Mouse (Mus musculus) hindbrain, embryonic 11.5 days (tissue): ENCODE measurements around the gene Mmp19. TPM values are rescaled to one million over a fixed set of nuclear protein-coding genes. Genes with fewer than 3 reads are reported as not detected.
"Not testable (repeated sequence)": the region's sequence is repeated elsewhere in the genome, so short reads cannot be mapped to it uniquely, and the experiment has no call there.

ENCODE experiments used
- ATAC-seq: fragments of 200-750 bp; cut with Nextera tagmentation; 2 replicates; pipeline ENCODE4 v1.8.0; 2017; ENCODE audit warnings: mild to moderate bottlenecking, moderate TSS enrichment, moderate library complexity; ENCODE audit not compliant: low FRiP score
- DNase-seq: peaks from one replicate; pipeline ENCODE4 v3.0.0-alpha.2; 2015; ENCODE audit warnings: low spot score
- H3K27ac ChIP-seq: fragments of 300-500 bp; sonication (generic); 2 replicates; pipeline ENCODE4 v1.5.1; 2014; ENCODE audit warnings: mild to moderate bottlenecking, low read depth, low read length
- H3K27me3 ChIP-seq: fragments of 300-500 bp; sonication (generic); 2 replicates; pipeline ENCODE4 v1.6.1; 2014; ENCODE audit warnings: mild to moderate bottlenecking, low read length, moderate library complexity, mixed read lengths; ENCODE audit not compliant: control insufficient read depth, insufficient read depth
- H3K36me3 ChIP-seq: fragments of 300-500 bp; sonication (generic); 2 replicates; pipeline ENCODE4 v1.6.1; 2014; ENCODE audit warnings: mild to moderate bottlenecking, low read length, moderate library complexity, mixed read lengths; ENCODE audit not compliant: control insufficient read depth, insufficient read depth
- H3K4me1 ChIP-seq: fragments of 300-500 bp; sonication (generic); replicated peaks from 2 replicates; pipeline ENCODE4 v1.6.1; 2014; ENCODE audit warnings: low read length, mixed read lengths; ENCODE audit not compliant: control insufficient read depth, insufficient read depth
- H3K4me2 ChIP-seq: fragments of 300-500 bp; sonication (generic); replicated peaks from 2 replicates; pipeline ENCODE4 v1.6.1; 2014; ENCODE audit warnings: mild to moderate bottlenecking, low read depth, low read length
- H3K4me3 ChIP-seq: fragments of 300-500 bp; sonication (generic); 2 replicates; pipeline ENCODE4 v1.5.1; 2014; ENCODE audit warnings: low read depth, low read length
- H3K9ac ChIP-seq: fragments of 300-500 bp; sonication (generic); 2 replicates; pipeline ENCODE4 v1.6.1; 2014; ENCODE audit warnings: low read depth, low read length
- H3K9me3 ChIP-seq: fragments of 300-500 bp; sonication (generic); 2 replicates; pipeline ENCODE4 v1.6.1; 2016; ENCODE audit warnings: low read length; ENCODE audit not compliant: control insufficient read depth
- WGBS: fragments of 180-500 bp; shearing (Covaris S2); extraction: QIAGEN DNeasy Blood & Tissue Kit; methylation state at CpG from one replicate; pipeline ENCODE4 v1.1.7; 2014; 5-methylcytosine and 5-hydroxymethylcytosine counted together
- polyA plus RNA-seq: library from polyadenylated mRNA; unstranded; fragments of >200 nt; fragmentation: Nextera tagmentation; extraction: Ambion mirVana; gene quantifications from 2 replicates; pipeline ENCODE4 v1.2.1, GENCODE M21; 2014

Mmp19 gene
- polyA plus RNA-seq, 1 experiment from 2014 or later = 0.49 TPM

DNA sequence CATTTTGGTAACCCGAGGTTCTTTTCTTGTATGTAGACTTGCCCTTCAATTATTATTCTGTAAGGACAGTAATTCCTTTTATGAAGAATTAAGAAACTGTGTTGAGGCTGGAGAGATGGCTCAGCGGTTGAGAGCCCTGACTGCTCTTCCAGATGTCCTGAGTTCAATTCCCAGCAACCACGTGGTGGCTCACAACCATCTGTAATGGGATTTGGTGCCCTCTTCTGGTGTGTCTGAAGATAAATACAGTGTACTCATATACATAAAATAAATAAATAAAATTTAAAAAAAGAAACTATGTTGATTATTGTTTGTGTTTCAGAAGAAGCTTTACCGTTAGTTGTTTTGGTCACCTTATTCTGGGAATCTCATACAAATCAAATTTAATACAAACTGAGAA is 32.4 kb downstream of the Mmp19 start:
- not testable (repeated sequence) for H3K27me3 ChIP-seq, H3K9me3 ChIP-seq, H3K27ac ChIP-seq, H3K4me1 ChIP-seq, H3K36me3 ChIP-seq, ATAC-seq, H3K9ac ChIP-seq, DNase-seq
- Histone ChIP-seq H3K4me3 (peak overlapping the region; percentile 82; the same call in 1 of the 2 replicates), H3K4me2 (peak overlapping the region; percentile 76; the same call in 1 of the 2 replicates)
- WGBS = 79% methylated on average over 4 of the region's 4 CpGs

DNA sequence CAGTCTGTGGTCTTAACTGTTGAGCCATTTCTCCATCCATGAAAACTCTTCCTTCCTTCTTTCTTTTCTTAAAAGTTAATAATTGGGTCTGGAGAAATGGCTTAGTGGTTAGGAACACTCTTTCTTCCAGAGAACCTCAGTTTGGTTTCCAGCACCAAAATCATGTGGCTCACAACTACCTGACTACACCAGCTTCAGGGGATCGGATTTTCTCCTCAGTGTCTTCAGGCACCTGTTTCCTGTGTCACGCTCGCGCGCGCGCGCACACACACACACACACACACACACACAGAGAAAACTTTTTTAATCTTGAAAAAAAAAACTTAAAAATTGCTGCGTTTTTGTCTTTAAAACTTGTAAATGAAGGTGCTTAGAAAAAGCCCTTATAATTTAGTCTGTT is 33.1 kb downstream of the Mmp19 start:
- no peak overlapping the region for H3K4me2 ChIP-seq
- H3K36me3 ChIP-seq = no peaks in the 10 kb centered on the region
- 96% methylated on average over 9 of the region's 9 CpGs for WGBS
- no peaks in the 10 kb centered on the region for H3K27me3 ChIP-seq
- DNase-seq (no peak), ATAC-seq (no peak)
- H3K4me3 ChIP-seq = no peak overlapping the region
- H3K9ac ChIP-seq = no peak overlapping the region
- H3K27ac ChIP-seq = no peak overlapping the region
- H3K4me1 ChIP-seq = peaks cover 3% of the 10 kb centered on the region; the same call in 1 of the 2 replicates
- no peaks in the 10 kb centered on the region for H3K9me3 ChIP-seq

DNA sequence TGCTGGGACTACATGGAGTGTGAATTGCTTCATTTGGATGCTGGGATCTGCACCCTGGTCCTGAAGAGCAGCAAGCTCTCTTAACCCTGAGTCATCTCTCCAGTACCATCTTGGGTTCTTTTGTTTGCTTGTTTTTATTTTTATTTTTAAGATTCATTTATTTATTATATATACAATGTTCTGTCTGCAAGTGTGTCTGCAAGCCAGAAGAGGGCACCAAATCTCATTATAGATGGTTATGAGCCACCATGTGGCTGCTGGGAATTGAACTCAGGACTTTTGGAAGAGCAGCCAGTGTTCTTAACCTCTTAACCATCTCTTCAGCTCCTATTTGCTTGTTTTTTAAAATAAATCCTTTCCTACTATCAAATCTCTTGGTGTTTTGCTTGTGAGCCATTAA is 46.7 kb downstream of the Mmp19 start:
- H3K4me2 ChIP-seq = no peak overlapping the region
- no peak overlapping the region for H3K27ac ChIP-seq
- no peak overlapping the region for H3K4me3 ChIP-seq
- no peak for DNase-seq
- ATAC-seq = no peak
- no peak overlapping the region for H3K9ac ChIP-seq
- no peaks in the 10 kb centered on the region for H3K4me1 ChIP-seq
- H3K36me3 ChIP-seq = peaks cover 3% of the 10 kb centered on the region; the same call in 1 of the 2 replicates
- H3K9me3 ChIP-seq = no peaks in the 10 kb centered on the region
- no peaks in the 10 kb centered on the region for H3K27me3 ChIP-seq

DNA sequence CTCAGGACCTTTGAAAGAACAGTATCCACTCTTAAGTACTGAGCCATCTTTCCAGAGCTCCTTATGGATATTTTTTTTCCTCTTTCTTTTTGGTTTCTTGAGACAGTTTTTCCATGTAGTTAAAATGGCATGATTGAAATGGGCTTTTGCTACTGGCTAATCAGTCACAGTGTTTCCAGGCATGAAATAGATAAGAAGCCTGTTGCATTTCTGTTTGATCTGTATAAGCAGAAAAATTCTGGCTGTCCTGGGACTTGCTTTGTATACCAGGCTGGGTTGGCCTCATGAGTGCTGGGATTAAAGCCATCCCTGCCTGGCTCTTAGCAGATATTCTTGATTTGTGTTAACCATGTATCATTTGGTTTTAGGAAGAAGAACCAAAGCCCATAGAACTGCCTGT is 48.7 kb downstream of the Mmp19 start:
- H3K27me3 ChIP-seq = no peaks in the 10 kb centered on the region
- no peak overlapping the region for H3K4me2 ChIP-seq
- no peak overlapping the region for H3K4me3 ChIP-seq
- no peak overlapping the region for H3K27ac ChIP-seq
- no peak for ATAC-seq
- no peak overlapping the region for H3K9ac ChIP-seq
- 0 out of 2 replicates have a peak, but pooled peaks cover 5% of the 10 kb centered on the region for H3K36me3 ChIP-seq
- no peaks in the 10 kb centered on the region for H3K9me3 ChIP-seq
- no peaks in the 10 kb centered on the region for H3K4me1 ChIP-seq
- DNase-seq = no peak

DNA sequence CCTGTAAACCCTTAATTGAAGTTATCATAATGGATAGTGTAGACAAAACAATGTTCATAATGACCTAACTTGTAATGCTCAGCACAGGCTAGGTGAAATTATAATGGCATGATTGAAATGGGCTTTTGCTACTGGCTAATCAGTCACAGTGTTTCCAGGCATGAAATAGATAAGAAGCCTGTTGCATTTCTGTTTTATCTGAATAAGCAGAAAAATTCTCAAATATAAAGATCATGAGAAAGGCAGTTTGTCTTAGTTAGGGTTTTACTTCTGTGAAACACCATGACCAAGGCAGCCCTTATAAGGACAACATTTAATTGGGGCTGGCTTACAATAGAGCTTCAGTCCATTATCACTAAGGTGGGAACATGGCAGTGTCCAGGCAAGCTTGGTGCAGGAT is 49.9 kb downstream of the Mmp19 start:
- H3K27ac ChIP-seq = no peak overlapping the region
- H3K4me1 ChIP-seq = no peaks in the 10 kb centered on the region
- no peak for DNase-seq
- no peaks in the 10 kb centered on the region for H3K27me3 ChIP-seq
- H3K9me3 ChIP-seq = no peaks in the 10 kb centered on the region
- no peak overlapping the region for H3K9ac ChIP-seq
- 0 out of 2 replicates have a peak, but pooled peaks cover 5% of the 10 kb centered on the region for H3K36me3 ChIP-seq
- no peak for ATAC-seq
- no peak overlapping the region for H3K4me2 ChIP-seq
- H3K4me3 ChIP-seq = no peak overlapping the region

DNA sequence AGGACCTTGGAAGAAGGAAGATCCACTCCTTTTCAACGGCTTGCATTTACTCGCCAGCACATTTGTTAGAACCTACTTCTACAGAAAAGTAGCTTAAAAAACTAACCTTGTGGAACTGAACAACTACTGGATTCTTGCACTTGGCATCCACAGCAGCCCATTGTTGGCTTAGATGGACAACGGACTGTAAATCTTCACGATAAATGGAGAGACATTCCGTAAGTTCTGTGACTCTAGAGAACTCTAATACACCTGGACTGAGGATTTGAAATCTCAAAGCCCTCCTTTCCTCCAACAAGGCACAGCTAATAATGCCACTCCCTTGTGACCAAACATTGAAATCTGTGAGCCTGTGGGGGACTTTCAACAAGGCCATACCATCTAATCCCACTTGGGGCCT is 52.5 kb downstream of the Mmp19 start:
- H3K36me3 ChIP-seq = 0 out of 2 replicates have a peak, but pooled peaks cover 5% of the 10 kb centered on the region
- ATAC-seq = no peak
- no peak overlapping the region for H3K4me2 ChIP-seq

DNA sequence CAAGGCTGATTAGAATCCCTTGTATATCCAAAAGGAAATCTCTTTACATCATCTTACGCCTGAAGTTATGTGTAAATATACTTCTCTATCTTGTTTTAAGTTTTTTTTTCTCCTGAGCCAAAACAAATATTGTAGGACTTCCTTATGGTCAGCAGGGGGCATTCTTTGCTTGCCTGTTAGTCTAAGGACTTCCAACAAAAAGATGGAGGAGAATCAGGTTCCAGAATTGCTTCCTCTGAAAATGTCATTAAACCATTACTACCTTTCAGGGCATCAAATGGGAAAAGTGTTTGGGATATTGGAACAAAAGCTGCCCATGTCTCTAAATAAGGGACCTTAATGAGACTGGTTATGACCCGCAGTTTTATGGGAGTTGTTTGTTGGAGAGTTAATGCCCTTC is 54.8 kb downstream of the Mmp19 start:
- Histone ChIP-seq H3K36me3 (0 out of 2 replicates have a peak, but pooled peaks cover 5% of the 10 kb centered on the region), H3K27me3 (no peaks in the 10 kb centered on the region), H3K4me3 (no peak overlapping the region), H3K4me2 (no peak overlapping the region), H3K4me1 (no peaks in the 10 kb centered on the region), H3K9me3 (no peaks in the 10 kb centered on the region), H3K27ac (no peak overlapping the region), H3K9ac (no peak overlapping the region)
- DNase-seq (peak; percentile 58), ATAC-seq (no peak)
- WGBS = 73% methylated on average over 2 of the region's 2 CpGs

More for the DNA sequence above, 52.5 kb downstream of the Mmp19 start:
- WGBS = 94% methylated on average over 5 of the region's 5 CpGs
- H3K4me1 ChIP-seq = no peaks in the 10 kb centered on the region
- no peak overlapping the region for H3K4me3 ChIP-seq
- no peaks in the 10 kb centered on the region for H3K9me3 ChIP-seq
- H3K27me3 ChIP-seq = no peaks in the 10 kb centered on the region
- H3K27ac ChIP-seq = no peak overlapping the region
- DNase-seq = no peak
- no peak overlapping the region for H3K9ac ChIP-seq

DNA sequence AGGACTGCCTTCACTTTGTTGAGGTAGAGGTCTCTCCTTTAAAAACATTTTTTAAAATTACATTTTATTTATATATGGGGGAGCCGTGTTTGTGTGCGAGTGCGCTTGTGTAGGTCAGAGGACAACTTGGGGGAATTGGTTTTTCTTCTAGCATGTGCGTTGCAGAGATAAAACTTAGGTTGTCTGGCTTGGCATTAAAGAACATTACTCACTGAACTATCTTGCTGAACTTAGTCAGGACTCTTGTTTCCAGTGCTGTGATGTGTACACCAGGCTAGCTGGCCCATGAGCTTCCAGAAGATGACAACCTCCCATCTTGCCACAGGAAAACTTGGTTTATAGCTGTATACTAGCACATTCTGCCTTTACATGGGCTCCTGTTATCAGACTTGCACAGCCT is 56.0 kb downstream of the Mmp19 start:
- Histone ChIP-seq H3K4me2 (no peak overlapping the region), H3K4me1 (no peaks in the 10 kb centered on the region), H3K4me3 (no peak overlapping the region), H3K9ac (no peak overlapping the region), H3K27me3 (no peaks in the 10 kb centered on the region), H3K9me3 (no peaks in the 10 kb centered on the region), H3K27ac (no peak overlapping the region), H3K36me3 (0 out of 2 replicates have a peak, but pooled peaks cover 5% of the 10 kb centered on the region)
- WGBS = 97% methylated on average over 4 of the region's 4 CpGs
- ATAC-seq = no peak
- no peak for DNase-seq

DNA sequence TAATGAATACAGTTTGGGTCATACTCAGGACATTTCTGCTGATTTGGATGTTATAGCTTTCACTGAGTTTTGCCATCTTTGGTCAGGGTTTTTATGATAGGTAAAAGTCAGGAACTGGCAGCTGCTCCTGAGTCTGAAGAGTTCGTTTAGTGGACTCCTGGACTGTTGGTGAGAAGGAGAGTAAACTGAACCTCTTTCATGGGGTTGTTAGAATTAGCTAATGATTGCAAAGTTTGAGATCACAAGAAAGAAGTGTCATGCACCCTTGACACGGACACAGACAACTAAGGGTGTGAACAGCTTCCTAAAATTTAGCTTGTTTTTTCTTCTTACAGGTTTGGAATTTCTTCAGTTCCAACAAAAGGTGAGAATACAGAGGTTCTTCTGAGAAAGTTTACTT is 57.7 kb downstream of the Mmp19 start:
- 86% methylated on average over 2 of the region's 2 CpGs for WGBS
- no peak overlapping the region for H3K27ac ChIP-seq
- DNase-seq = no peak
- no peaks in the 10 kb centered on the region for H3K27me3 ChIP-seq
- no peak overlapping the region for H3K9ac ChIP-seq
- no peaks in the 10 kb centered on the region for H3K9me3 ChIP-seq
- 0 out of 2 replicates have a peak, but pooled peaks cover under 1% of the 10 kb centered on the region for H3K36me3 ChIP-seq
- no peak overlapping the region for H3K4me3 ChIP-seq
- H3K4me2 ChIP-seq = no peak overlapping the region
- H3K4me1 ChIP-seq = no peaks in the 10 kb centered on the region
- ATAC-seq = no peak
